Mouse (Mus musculus) frontal cortex, postnatal 10 days (tissue): ENCODE measurements at regions not wholly inside any gene's neighbourhood (a gene's known extent, or its start where the extent isn't known, plus 50 kb on each side); places are given as distances from the start of the nearest gene placed in this dataset.

Experiments used
- DNase-seq, 2 experiments: peaks; one replicate each; pipeline ENCODE4 v3.0.0; 2022; ENCODE audit warnings: low spot score in 2 of 2, mixed read lengths in 1 of 2

- no peak for DNase-seq
These were observed 244.9 kb upstream of the Fsip2 start for GRCm38 (mm10) chr2:82698417-82698988.

- DNase-seq = no peak
These were observed 241.6 kb upstream of the Fsip2 start for GRCm38 (mm10) chr2:82701851-82702250.

GRCm38 (mm10) chr2:82715773-82716172 is 227.7 kb upstream of the Fsip2 start:
- DNase-seq = peak; percentile 7 to 9
